Mouse (Mus musculus) limb, embryonic 12.5 days (tissue): ENCODE data around the gene Dll4. TPM values are rescaled to one million over a fixed set of nuclear protein-coding genes. Genes with fewer than 3 reads are reported as not detected.

Experiments
- ATAC-seq: fragments of 200-750 bp; cut with Nextera tagmentation; 2 replicates; pipeline ENCODE4 v1.8.0; 2017; ENCODE audit warnings: low read depth, moderate TSS enrichment; ENCODE audit not compliant: insufficient number of reproducible peaks, insufficient read depth, low FRiP score, low TSS enrichment
- H3K27ac ChIP-seq: fragments of 300-500 bp; sonication (generic); 2 replicates; pipeline ENCODE4 v1.5.1; 2016; ENCODE audit warnings: mild to moderate bottlenecking, moderate library complexity
- H3K27me3 ChIP-seq: fragments of 300-500 bp; sonication (generic); 2 replicates; pipeline ENCODE4 v1.6.1; 2016; ENCODE audit warnings: mild to moderate bottlenecking, moderate library complexity
- H3K36me3 ChIP-seq: fragments of 300-500 bp; sonication (generic); 2 replicates; pipeline ENCODE4 v1.6.1; 2016; ENCODE audit warnings: mild to moderate bottlenecking, moderate library complexity
- H3K4me1 ChIP-seq: fragments of 300-500 bp; sonication (generic); replicated peaks from 2 replicates; pipeline ENCODE4 v1.6.1; 2016
- H3K4me2 ChIP-seq: fragments of 300-500 bp; sonication (generic); 2 replicates; pipeline ENCODE4 v1.6.1; 2016; ENCODE audit warnings: mild to moderate bottlenecking, moderate library complexity
- H3K4me3 ChIP-seq: fragments of 300-500 bp; sonication (generic); replicated peaks from 2 replicates; pipeline ENCODE4 v1.5.1; 2016; ENCODE audit warnings: mild to moderate bottlenecking
- H3K9ac ChIP-seq: fragments of 300-500 bp; sonication (generic); replicated peaks from 2 replicates; pipeline ENCODE4 v1.6.1; 2016; ENCODE audit warnings: mild to moderate bottlenecking, moderate library complexity
- H3K9me3 ChIP-seq: fragments of 300-500 bp; sonication (generic); 2 replicates; pipeline ENCODE4 v1.6.1; 2016; ENCODE audit warnings: mild to moderate bottlenecking, moderate library complexity
- WGBS: fragments of 180-500 bp; shearing (Covaris S2); methylation state at CpG from one replicate; pipeline ENCODE4 v1.1.7; 2016; 5-methylcytosine and 5-hydroxymethylcytosine counted together
- polyA plus RNA-seq: library from polyadenylated mRNA; unstranded; fragments of >200 nt; fragmentation: Nextera tagmentation; extraction: Ambion mirVana; gene quantifications from 2 replicates; pipeline ENCODE4 v1.2.1, GENCODE M21; 2016

Dll4 gene
- polyA plus RNA-seq, 1 experiment from 2014 or later, result 5.3 TPM

DNA sequence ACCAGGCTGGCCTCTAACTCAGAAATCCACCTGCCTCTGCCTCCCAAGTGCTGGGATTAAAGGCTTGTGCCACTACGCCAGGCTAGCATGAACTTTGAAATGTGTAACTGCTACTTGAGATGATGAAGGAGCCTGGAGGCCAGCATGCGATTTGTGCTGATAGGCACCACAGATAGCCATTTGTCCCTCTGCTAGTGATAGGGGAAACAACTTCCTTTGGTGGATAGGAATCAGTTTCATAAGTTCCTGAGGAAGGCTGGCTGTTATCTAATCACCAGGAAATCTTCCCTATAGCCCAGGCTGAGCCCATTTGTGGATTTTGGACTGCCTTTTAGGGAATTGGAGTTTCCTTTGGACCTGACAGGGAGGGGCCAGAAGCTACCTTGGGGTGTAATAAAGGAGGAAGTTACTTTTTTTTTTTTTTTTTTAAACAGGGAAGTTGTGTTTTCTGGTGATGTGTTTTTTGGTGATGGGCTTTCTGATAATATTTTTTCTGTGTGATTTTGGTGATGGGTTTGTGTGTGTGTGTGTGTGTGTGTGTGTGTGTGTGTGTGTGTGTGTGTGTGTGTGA is 34.2 kb downstream of the Dll4 start:
- ATAC-seq, result no peak
- Histone ChIP-seq H3K9me3 (peaks cover 13% of the 10 kb centered on the region), H3K27me3 (no peaks in the 10 kb centered on the region; the same call in 1 of the 2 replicates), H3K4me1 (no peaks in the 10 kb centered on the region), H3K9ac (no peak overlapping the region), H3K4me3 (no peak overlapping the region), H3K36me3 (no peaks in the 10 kb centered on the region), H3K27ac (no peak overlapping the region), H3K4me2 (no peak overlapping the region)
- WGBS, result 75% methylated on average over 2 of the region's 2 CpGs

- Histone ChIP-seq H3K9ac (no peak overlapping the region), H3K4me3 (no peak overlapping the region)
- WGBS, result 87% methylated on average over 3 of the region's 3 CpGs
These were observed 39.4 kb downstream of the Dll4 start for GRCm38 (mm10) chr2:119364969-119365368.

DNA sequence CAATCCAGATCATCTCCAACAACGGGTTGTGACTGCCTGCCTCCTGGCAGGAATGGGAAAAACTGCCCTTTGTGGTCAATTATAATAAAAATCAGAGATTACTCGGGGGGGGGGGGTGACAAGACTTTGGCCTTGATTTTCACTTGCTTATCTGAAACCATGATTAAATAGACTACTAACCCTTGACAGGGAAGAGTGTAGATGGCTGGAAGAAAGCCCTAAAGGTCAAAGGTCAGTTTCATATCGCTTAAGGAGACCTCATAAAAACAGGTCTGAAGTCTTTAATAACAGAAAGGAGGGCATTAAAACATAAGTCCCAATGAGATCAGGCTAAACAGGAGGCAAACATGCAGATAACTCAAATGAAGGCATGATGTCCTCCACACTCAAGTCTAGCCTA is 41.8 kb downstream of the Dll4 start:
- Histone ChIP-seq H3K9me3 (no peaks in the 10 kb centered on the region), H3K9ac (no peak overlapping the region), H3K27me3 (no peaks in the 10 kb centered on the region), H3K27ac (no peak overlapping the region), H3K36me3 (peaks cover 41% of the 10 kb centered on the region), H3K4me2 (no peak overlapping the region), H3K4me1 (no peaks in the 10 kb centered on the region), H3K4me3 (no peak overlapping the region)
- ATAC-seq, result no peak
- WGBS, result 74% methylated on average over 3 of the region's 3 CpGs

More at GRCm38 (mm10) chr2:119364969-119365368, 39.4 kb downstream of the Dll4 start:
- ATAC-seq, result no peak
- H3K9me3 ChIP-seq, result peaks cover 13% of the 10 kb centered on the region
- no peaks in the 10 kb centered on the region; the same call in 1 of the 2 replicates for H3K27me3 ChIP-seq
- no peak overlapping the region for H3K27ac ChIP-seq
- peaks cover 21% of the 10 kb centered on the region for H3K36me3 ChIP-seq
- H3K4me2 ChIP-seq, result no peak overlapping the region
- no peaks in the 10 kb centered on the region for H3K4me1 ChIP-seq

- H3K4me1 ChIP-seq, result no peaks in the 10 kb centered on the region
- no peak overlapping the region for H3K9ac ChIP-seq
- H3K27me3 ChIP-seq, result no peaks in the 10 kb centered on the region
- no peak overlapping the region for H3K4me3 ChIP-seq
- no peaks in the 10 kb centered on the region for H3K9me3 ChIP-seq
- no peak overlapping the region for H3K4me2 ChIP-seq
- 92% methylated on average over 10 of the region's 10 CpGs for WGBS
- peaks cover 67% of the 10 kb centered on the region for H3K36me3 ChIP-seq
- no peak overlapping the region for H3K27ac ChIP-seq
- no peak for ATAC-seq
These were observed 44.5 kb downstream of the Dll4 start for GRCm38 (mm10) chr2:119370116-119370515.

GRCm38 (mm10) chr2:119377286-119377685 is 51.7 kb downstream of the Dll4 start:
- no peak overlapping the region for H3K9ac ChIP-seq
- 85% methylated on average over 9 of the region's 9 CpGs for WGBS
- no peaks in the 10 kb centered on the region for H3K9me3 ChIP-seq
- H3K27me3 ChIP-seq, result no peaks in the 10 kb centered on the region
- H3K27ac ChIP-seq, result no peak overlapping the region
- no peak for ATAC-seq
- H3K4me2 ChIP-seq, result no peak overlapping the region
- no peak overlapping the region for H3K4me3 ChIP-seq
- peaks cover 95% of the 10 kb centered on the region for H3K36me3 ChIP-seq
- no peaks in the 10 kb centered on the region for H3K4me1 ChIP-seq

DNA sequence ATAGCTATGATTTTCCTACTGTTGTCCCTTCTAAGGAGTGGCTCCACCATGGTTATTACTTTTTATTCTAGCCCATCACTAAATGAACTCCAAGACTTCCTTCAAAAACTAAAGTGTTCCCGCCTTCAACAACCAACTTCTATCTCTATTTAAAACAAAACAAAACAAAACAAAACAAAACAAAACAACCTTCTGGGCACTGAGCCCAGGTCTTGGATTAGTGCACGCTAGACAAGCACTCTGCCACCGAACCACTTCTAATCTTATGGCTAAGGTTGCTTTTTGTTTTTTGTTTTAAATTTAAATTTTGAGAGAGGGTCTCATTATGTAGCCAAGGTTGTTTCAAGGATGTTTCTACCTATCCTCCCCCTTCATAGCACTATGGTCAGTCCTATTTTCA is 52.2 kb downstream of the Dll4 start:
- Histone ChIP-seq H3K9me3 (no peaks in the 10 kb centered on the region), H3K4me1 (no peaks in the 10 kb centered on the region), H3K27me3 (no peaks in the 10 kb centered on the region), H3K36me3 (peaks cover 95% of the 10 kb centered on the region), H3K4me2 (no peak overlapping the region), H3K4me3 (no peak overlapping the region), H3K27ac (no peak overlapping the region), H3K9ac (no peak overlapping the region)
- 88% methylated on average over 3 of the region's 3 CpGs for WGBS
- no peak for ATAC-seq

- no peaks in the 10 kb centered on the region for H3K9me3 ChIP-seq
- H3K27me3 ChIP-seq, result no peaks in the 10 kb centered on the region
- 89% methylated on average over 3 of the region's 3 CpGs for WGBS
- peaks cover 87% of the 10 kb centered on the region for H3K36me3 ChIP-seq
- H3K27ac ChIP-seq, result no peak overlapping the region
- no peaks in the 10 kb centered on the region for H3K4me1 ChIP-seq
- no peak overlapping the region for H3K4me2 ChIP-seq
- no peak overlapping the region for H3K9ac ChIP-seq
- no peak overlapping the region for H3K4me3 ChIP-seq
- ATAC-seq, result no peak
These were observed 53.9 kb downstream of the Dll4 start for GRCm38 (mm10) chr2:119379455-119379854.

Other genes starting within 250 kb of the Dll4 start
- 63.9 and 64.0 TPM in 2 replicates for gene Rad51, start 213.0 kb upstream of the Dll4 start, polyA plus RNA-seq
- 45.6 and 47.1 TPM in 2 replicates for gene Rmdn3, start 168.8 kb upstream of the Dll4 start, polyA plus RNA-seq
- 5.0 and 6.7 TPM in 2 replicates for gene Gchfr, start 158.0 kb upstream of the Dll4 start, polyA plus RNA-seq
- gene Gm14137, start 151.3 kb upstream of the Dll4 start, polyA plus RNA-seq, result 0.44 and 0.65 TPM in 2 replicates
- gene Zfyve19, start 117.2 kb upstream of the Dll4 start, polyA plus RNA-seq, result 52.5 and 56.7 TPM in 2 replicates
- 29.2 and 29.6 TPM in 2 replicates for gene Dnajc17, start 117.0 kb upstream of the Dll4 start, polyA plus RNA-seq
- gene Ppp1r14d, start 95.9 kb upstream of the Dll4 start, polyA plus RNA-seq, result not detected in 2 replicates
- gene Spint1, start 88.4 kb upstream of the Dll4 start, polyA plus RNA-seq, result 7.8 and 9.3 TPM in 2 replicates
- gene Rhov, start 54.5 kb upstream of the Dll4 start, polyA plus RNA-seq, result 8.5 TPM in 2 replicates
- 23.8 and 24.6 TPM in 2 replicates for gene Vps18, start 37.0 kb upstream of the Dll4 start, polyA plus RNA-seq
- 0.45 and 0.68 TPM in 2 replicates for gene Chac1, start 25.4 kb downstream of the Dll4 start, polyA plus RNA-seq
- 4.1 and 4.2 TPM in 2 replicates for gene Ino80, start 151.9 kb downstream of the Dll4 start, polyA plus RNA-seq
- gene Exd1, start 221.8 kb downstream of the Dll4 start, polyA plus RNA-seq, result 0.36 and 0.74 TPM in 2 replicates
- gene Chp1, start 221.9 kb downstream of the Dll4 start, polyA plus RNA-seq, result 58.3 and 58.5 TPM in 2 replicates